Mouse (Mus musculus) adrenal gland, postnatal 14 days (tissue): ENCODE measurements around the gene Mbd3. TPM values are rescaled to one million over a fixed set of nuclear protein-coding genes. Genes with fewer than 3 reads are reported as not detected.
"Not testable (repeated sequence)": the region's sequence is repeated elsewhere in the genome, so short reads cannot be mapped to it uniquely, and the experiment has no call there.

Source experiments
- DNase-seq: peaks from one replicate; pipeline ENCODE4 v3.0.0; 2021; ENCODE audit warnings: mixed read lengths
- total RNA-seq: library from RNA; stranded (reverse); gene quantifications from 2 replicates; pipeline ENCODE4 v1.2.3, GENCODE M21; 2021

Gene Mbd3
- total RNA-seq, 1 experiment from 2014 or later, result 106 TPM

DNA sequence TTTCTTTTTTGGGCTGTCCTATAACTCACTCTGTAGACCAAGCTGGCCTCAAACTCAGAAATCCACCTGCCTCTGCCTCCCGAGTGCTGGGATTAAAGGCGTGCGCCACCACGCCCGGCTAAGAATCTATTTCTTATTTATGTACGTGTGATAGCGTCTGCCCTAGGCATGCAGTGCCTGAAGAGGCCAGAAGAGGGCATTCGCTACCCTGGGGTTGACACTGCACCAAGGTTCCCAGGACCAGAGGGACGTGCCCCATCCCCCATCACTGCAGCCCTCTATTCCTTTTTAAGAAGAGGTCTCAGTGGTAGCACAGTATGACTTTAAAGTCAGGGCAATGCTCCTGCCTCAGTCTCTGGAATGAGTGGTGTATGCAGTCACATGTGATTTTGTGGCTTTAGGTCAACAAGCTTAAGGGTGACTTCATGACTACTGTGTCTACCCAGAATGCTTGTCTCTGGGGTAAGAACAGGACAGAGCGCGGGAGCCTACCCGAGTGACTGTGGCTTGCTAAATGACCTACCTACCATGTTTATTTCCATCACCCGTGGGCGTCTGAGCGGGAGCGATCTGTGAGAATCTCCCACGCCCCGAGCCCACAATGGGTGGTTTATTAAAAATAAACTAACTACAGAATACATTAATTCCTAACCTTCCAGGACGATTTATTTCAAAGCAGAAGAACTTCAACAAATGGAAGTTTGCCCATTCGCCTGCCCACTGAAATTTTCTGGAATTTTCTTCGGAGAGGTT lies 29.2 kb downstream of the Mbd3 start:
- no peak for DNase-seq

GRCm38 (mm10) chr10:80368392-80368791 lies 31.0 kb downstream of the Mbd3 start:
- no peak for DNase-seq

DNA sequence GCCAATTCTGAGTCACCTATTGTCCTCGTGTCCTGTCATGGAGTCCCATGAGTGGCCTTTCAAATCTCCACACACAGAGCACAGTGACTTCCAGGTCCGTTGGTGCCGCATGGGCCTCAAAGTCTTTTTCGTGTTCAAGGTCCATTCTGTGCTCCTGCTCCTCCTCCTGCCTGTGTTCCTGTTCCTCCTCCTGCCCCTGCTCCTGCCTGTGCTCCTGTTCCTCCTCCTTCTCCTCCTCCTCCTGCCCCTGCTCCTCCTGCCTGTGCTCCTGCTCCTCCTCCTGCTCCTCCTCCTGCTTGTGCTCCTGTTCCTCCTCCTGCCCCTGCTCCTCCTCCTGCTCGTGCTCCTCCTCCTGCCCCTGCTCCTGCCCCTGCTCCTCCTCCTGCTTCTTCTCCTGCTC lies 31.4 kb downstream of the Mbd3 start:
- peak; percentile 40 for DNase-seq

- no peak for DNase-seq
These were observed 33.6 kb downstream of the Mbd3 start for GRCm38 (mm10) chr10:80365736-80366135.

DNA sequence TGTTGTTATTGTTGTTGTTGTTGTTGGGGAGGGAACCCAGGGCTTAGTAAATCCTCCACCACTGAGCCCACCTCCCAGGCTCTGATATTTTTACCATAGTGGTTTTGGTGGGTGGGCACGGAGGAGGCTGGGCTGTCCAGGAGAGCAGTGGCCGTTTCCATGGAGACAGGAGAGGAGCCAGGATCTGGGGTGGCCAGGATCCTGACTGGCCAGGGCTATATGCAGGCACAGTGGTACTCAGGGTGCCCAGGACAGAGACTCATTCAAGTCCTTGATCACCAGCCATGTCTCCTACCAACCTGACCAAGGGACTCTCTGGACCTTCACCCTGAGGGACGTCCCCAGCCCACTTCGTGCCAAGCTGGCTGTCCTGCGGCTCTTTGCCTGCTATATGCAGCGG lies 35.6 kb downstream of the Mbd3 start:
- no peak for DNase-seq

GRCm38 (mm10) chr10:80357994-80358639 lies 41.2 kb downstream of the Mbd3 start:
- peak; percentile 66 for DNase-seq

GRCm38 (mm10) chr10:80357336-80357735 lies 42.0 kb downstream of the Mbd3 start:
- no peak for DNase-seq

DNA sequence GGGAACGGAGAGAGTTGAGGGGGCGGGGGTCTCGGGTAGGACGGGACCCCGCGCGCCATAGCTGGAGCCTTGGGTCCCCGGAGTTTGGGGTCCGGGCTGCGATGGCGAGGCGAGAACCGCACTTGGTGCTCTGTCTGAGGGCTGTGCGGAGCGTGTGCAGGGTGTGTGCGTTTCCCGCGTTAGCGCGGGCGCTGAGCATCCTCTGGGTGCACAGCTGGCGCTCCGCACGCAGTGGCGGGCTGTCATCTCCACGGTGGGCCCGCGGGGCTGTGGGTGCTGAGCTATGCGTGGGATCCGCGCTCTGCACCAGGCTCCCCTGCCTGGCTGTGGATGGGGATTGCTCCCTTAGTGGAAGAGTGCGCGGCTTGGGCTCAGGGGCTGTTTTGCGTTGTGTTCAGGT lies 42.6 kb downstream of the Mbd3 start:
- DNase-seq, result no peak

DNA sequence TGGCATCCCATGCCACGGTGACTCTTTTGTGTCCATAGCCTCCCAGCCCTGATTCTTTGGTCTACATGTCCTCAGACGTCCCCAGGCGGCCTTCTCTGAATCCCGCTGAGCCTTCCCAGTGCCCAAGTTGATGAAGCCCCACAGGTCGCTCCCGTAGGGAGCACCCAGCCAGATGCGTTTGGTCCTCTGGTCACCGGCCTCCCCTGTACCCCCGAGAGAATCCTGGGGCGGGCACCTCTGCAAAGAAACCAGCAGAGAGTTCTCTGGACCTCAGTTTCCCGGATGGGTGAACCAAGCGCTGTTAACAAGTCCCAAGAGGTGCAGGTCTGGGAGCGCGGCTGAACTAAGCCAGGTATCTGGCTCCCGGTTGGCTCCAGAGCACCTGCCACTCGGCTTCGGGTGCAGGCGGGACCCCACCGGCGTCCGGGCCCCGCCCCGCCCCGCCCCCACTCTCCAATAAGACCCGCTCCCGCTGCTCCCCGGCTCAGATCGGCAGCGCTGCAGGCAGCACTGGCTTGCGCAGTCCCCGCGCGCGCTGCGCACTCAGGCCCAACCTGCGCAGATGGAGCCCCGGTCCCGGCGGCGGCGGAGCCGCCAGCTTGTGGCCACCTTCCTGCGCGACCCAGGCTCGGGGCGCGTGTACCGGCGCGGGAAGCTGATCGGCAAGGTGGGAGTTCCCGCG lies 43.2 kb downstream of the Mbd3 start, which contains the start of gene Plk5:
Gene Plk5 (plus strand): TSS at position 459 of the 682 bp plus-strand sequence.
- no peak for DNase-seq

- DNase-seq, result no peak
These were observed 43.9 kb downstream of the Mbd3 start for GRCm38 (mm10) chr10:80355431-80355830.

GRCm38 (mm10) chr10:80352727-80353126 lies 46.6 kb downstream of the Mbd3 start:
- DNase-seq, result no peak

- DNase-seq, result no peak
These were observed 47.5 kb downstream of the Mbd3 start for GRCm38 (mm10) chr10:80351896-80352295.

GRCm38 (mm10) chr10:80350292-80350691 lies 49.1 kb downstream of the Mbd3 start:
- DNase-seq, result peak; percentile 92

GRCm38 (mm10) chr10:80348981-80349380 lies 50.4 kb downstream of the Mbd3 start:
- DNase-seq, result no peak

GRCm38 (mm10) chr10:80348244-80348781 lies 51.0 kb downstream of the Mbd3 start, which contains the start of gene Adamtsl5:
TSS of gene Adamtsl5 (minus strand) at chr10:80348412.
- DNase-seq, result peak; percentile 73

DNA sequence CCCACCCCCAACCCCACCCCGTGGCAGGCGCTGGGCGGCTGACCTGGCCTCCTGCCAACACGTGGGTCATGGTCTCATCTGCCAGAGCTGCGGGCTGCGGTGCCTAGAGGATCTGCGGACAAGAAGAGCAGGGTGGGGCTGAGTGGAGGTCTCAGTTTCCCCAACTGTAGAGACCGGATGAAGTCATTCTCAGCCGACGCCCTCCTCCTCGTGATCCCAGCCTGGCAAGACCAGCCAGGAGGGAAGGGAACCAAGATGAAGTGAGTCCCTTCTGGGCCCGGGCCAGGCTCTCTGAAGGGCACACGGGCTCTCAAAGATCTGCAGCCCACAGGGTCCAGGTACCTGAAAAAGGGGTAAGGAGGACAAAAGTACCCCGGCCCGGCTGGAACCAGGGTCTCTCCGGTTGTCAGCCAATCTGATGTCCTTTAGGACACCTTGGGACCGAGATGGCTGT lies 51.8 kb downstream of the Mbd3 start:
- DNase-seq, result no peak

GRCm38 (mm10) chr10:80345929-80346328 lies 53.4 kb downstream of the Mbd3 start:
- not testable (repeated sequence) for DNase-seq

DNA sequence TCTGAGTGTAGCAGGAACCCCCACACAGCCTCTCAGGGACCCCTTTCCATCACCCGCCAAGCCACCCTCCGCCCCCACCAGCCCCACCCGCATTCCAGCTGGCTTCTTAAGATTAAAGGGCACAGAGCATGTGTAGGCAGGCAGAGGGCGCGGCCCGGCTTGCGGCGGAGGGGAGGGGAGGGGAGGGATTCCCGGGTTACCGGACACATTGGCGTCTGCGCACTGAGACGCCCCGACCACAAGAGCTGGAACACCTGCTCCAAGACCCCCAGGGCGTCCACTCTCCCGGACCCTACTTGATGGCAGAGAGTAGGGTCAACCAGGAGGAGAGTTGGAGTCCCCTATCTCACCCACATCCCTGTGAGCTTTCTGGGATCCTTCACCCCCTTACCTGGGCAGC lies 54.2 kb downstream of the Mbd3 start:
- no peak for DNase-seq

DNA sequence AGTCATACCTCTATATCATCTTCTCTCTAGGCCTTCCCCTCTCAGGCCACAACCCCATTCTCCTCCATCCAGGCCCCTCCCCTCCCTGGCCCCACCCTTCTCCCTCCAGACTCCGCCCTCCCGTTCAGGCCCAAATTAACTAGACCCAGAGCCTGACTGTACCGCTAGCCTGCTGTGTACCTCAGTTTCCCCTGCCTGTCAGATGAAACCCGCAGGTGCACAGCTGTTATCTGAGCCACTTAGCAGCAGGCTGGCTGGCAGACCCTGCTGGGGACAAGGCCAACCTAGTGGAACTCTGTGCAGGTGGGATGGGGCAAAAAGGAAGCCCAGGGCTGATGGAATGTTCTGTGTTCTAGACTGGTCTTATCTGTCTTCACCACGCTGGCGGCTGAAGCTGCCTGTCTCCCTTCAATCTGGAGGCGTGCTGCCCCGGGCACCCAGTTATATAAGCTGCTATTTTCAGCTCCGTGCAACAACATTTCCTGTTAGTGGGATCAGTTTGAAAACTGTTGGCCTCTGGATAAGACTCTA lies 55.2 kb downstream of the Mbd3 start:
- DNase-seq, result no peak

- no peak for DNase-seq
These were observed 55.9 kb downstream of the Mbd3 start for GRCm38 (mm10) chr10:80343425-80343895.

- peak; percentile 80 for DNase-seq
These were observed 56.5 kb downstream of the Mbd3 start for GRCm38 (mm10) chr10:80342749-80343424.
